Mouse (Mus musculus): ENCODE results near the gene Gcdh. TPM values are rescaled to one million over a fixed set of nuclear protein-coding genes. Genes with fewer than 3 reads are reported as not detected.

Gcdh gene
- polyA plus RNA-seq, 1 experiment from 2014 or later, result 33.1 TPM

GRCm38 (mm10) chr8:84889141-84889540 lies 4.6 kb downstream of the Gcdh start:
- Histone ChIP-seq H3K9ac (no peak overlapping the region), H3K27me3 (no peaks in the 10 kb centered on the region), H3K4me3 (no peak overlapping the region), H3K9me3 (no peaks in the 10 kb centered on the region), H3K36me3 (peaks cover 56% of the 10 kb centered on the region), H3K27ac (no peak overlapping the region), H3K4me1 (replicated peaks) (peaks cover 16% of the 10 kb centered on the region), H3K4me2 (no peak overlapping the region)
- 93% methylated on average over 1 of the region's 1 CpGs for WGBS
- no peak for ATAC-seq (ENCODE audit: low FRiP score)

- 99% methylated on average over 3 of the region's 3 CpGs for WGBS
- no peaks in the 10 kb centered on the region for H3K9me3 ChIP-seq
- peaks cover 56% of the 10 kb centered on the region for H3K36me3 ChIP-seq
- no peak overlapping the region for H3K27ac ChIP-seq
- no peak overlapping the region for H3K4me2 ChIP-seq
- peaks cover 12% of the 10 kb centered on the region for H3K4me1 ChIP-seq (replicated peaks)
- H3K4me3 ChIP-seq, result no peak overlapping the region
- H3K27me3 ChIP-seq, result no peaks in the 10 kb centered on the region
- ATAC-seq (ENCODE audit: low FRiP score), result no peak
- H3K9ac ChIP-seq, result no peak overlapping the region
These were observed 5.4 kb downstream of the Gcdh start for GRCm38 (mm10) chr8:84888280-84888679.

DNA sequence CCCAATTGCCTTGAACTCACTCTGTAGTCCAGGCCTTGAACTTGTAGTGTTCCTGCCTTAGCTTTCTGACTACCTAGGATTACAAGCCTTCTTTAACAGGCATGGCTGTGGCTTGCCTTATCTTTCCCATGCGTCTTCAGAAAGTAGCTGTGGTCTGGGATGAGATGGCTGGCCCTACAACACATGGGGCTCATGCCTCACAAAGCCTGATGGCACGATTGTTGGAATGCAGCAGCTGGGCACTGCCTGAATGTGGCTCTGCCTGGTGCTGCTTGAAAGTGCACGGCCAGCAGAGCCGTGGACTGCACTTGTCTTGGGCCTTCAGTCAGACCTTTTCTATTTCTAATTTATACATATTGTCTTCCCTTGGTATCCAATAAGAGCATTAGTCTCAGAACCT lies 9.0 kb downstream of the Gcdh start:
- WGBS, result 90% methylated on average over 4 of the region's 4 CpGs
- Histone ChIP-seq H3K4me1 (replicated peaks) (no peaks in the 10 kb centered on the region), H3K27ac (no peak overlapping the region), H3K9me3 (no peaks in the 10 kb centered on the region), H3K27me3 (no peaks in the 10 kb centered on the region), H3K4me2 (no peak overlapping the region), H3K4me3 (no peak overlapping the region), H3K36me3 (peaks cover 45% of the 10 kb centered on the region), H3K9ac (no peak overlapping the region)
- no peak for ATAC-seq (ENCODE audit: low FRiP score)

GRCm38 (mm10) chr8:84878915-84879314 lies 14.8 kb downstream of the Gcdh start:
- ATAC-seq (ENCODE audit: low FRiP score), result no peak
- peaks cover 6% of the 10 kb centered on the region; the same call in 1 of the 2 replicates for H3K4me1 ChIP-seq (replicated peaks)
- no peak overlapping the region for H3K27ac ChIP-seq
- H3K9ac ChIP-seq, result no peak overlapping the region
- H3K4me3 ChIP-seq, result no peak overlapping the region
- H3K4me2 ChIP-seq, result no peak overlapping the region
- H3K27me3 ChIP-seq, result no peaks in the 10 kb centered on the region
- no peaks in the 10 kb centered on the region for H3K9me3 ChIP-seq
- 86% methylated on average over 1 of the region's 1 CpGs for WGBS
- H3K36me3 ChIP-seq, result no peaks in the 10 kb centered on the region

- H3K27ac ChIP-seq, result peak overlapping the region; percentile 35; the same call in 1 of the 2 replicates
- ATAC-seq (ENCODE audit: low FRiP score), result peak; percentile 10; the same call in 1 of the 2 replicates
- H3K27me3 ChIP-seq, result peaks cover 7% of the 10 kb centered on the region
- 78% methylated on average over 3 of the region's 3 CpGs for WGBS
- no peaks in the 10 kb centered on the region for H3K9me3 ChIP-seq
- H3K9ac ChIP-seq, result peak overlapping the region; percentile 19; the same call in 1 of the 2 replicates
- H3K4me3 ChIP-seq, result no peak overlapping the region
- peaks cover 12% of the 10 kb centered on the region for H3K4me1 ChIP-seq (replicated peaks)
- H3K36me3 ChIP-seq, result no peaks in the 10 kb centered on the region
- no peak overlapping the region for H3K4me2 ChIP-seq
These were observed 16.3 kb downstream of the Gcdh start for GRCm38 (mm10) chr8:84877297-84878035.

DNA sequence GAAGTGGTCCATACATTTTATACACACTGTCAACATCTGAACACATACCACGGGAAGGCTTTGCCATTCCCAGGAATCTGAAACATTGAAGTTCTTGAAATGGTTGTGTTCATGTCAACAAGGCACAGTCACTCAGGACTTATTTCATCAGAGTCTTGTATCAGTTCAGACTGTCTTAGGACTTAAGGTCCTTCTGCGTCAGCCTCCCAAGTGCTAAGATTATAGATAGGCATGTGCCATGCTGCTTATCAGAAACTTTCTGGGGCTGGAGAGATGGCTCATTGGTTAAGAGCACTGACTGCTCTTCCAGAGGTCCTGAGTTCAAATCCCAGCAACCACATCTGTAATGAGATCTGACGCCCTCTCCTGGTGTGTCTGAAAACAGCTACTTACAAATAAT lies 19.4 kb downstream of the Gcdh start:
- Histone ChIP-seq H3K9ac (no peak overlapping the region), H3K4me3 (no peak overlapping the region), H3K27ac (no peak overlapping the region), H3K4me2 (no peak overlapping the region), H3K9me3 (no peaks in the 10 kb centered on the region), H3K4me1 (replicated peaks) (peaks cover 20% of the 10 kb centered on the region), H3K27me3 (peaks cover 14% of the 10 kb centered on the region), H3K36me3 (peaks cover 5% of the 10 kb centered on the region)
- no peak for ATAC-seq (ENCODE audit: low FRiP score)
- 92% methylated on average over 3 of the region's 3 CpGs for whole genome bisulfite sequencing

- peaks cover 14% of the 10 kb centered on the region for H3K27me3 ChIP-seq
- H3K9ac ChIP-seq, result no peak overlapping the region
- H3K27ac ChIP-seq, result no peak overlapping the region
- peaks cover 20% of the 10 kb centered on the region for H3K4me1 ChIP-seq (replicated peaks)
- H3K36me3 ChIP-seq, result peaks cover 18% of the 10 kb centered on the region
- ATAC-seq (ENCODE audit: low FRiP score), result no peak
- WGBS, result 72% methylated on average over 4 of the region's 4 CpGs
- H3K9me3 ChIP-seq, result no peaks in the 10 kb centered on the region
- peak overlapping the region; percentile 42; the same call in 1 of the 2 replicates for H3K4me3 ChIP-seq
- H3K4me2 ChIP-seq, result peak overlapping the region; percentile 73; the same call in 1 of the 2 replicates
These were observed 20.7 kb downstream of the Gcdh start for GRCm38 (mm10) chr8:84873016-84873415.

DNA sequence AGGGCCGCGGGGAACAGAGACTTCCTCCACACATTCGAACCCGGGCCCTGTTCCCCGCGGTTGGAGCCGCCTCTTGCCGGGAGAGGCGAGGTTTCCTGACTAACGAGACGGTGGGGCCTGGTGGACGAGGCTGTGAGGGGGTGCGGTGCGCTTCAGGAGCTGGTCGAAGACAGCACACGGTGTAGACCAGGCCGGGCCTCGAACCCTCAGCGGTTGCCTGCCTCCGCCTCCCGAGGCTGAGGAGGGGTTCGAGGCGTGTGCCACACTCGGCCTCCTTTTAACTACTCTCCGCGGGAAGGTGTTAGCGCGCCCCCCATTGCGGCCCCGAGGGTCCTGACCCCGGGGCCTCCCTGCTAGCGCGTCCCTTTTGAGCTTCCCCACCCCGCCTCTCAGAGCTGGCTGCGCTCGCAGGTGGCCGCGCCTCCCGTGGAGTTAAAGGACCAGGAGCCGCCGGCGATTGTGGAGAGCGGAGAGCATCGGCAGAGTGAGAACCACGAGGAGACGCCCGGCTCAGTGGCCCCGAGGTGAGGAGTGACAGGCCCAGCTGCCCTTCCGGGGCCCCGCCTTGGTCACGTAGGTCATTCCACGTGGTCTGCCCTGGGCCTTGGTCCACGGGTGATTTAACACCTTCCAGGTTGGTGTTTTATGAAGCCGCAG lies 21.3 kb downstream of the Gcdh start:
- H3K9ac ChIP-seq, result peak overlapping the region; percentile 66
- WGBS, result 2% methylated on average over 54 of the region's 54 CpGs
- ATAC-seq (ENCODE audit: low FRiP score), result peak; percentile 60
- peaks cover 15% of the 10 kb centered on the region for H3K4me1 ChIP-seq (replicated peaks)
- H3K4me3 ChIP-seq, result peak overlapping the region; percentile 42
- peaks cover 14% of the 10 kb centered on the region for H3K27me3 ChIP-seq
- H3K27ac ChIP-seq, result no peak overlapping the region
- H3K9me3 ChIP-seq, result no peaks in the 10 kb centered on the region
- H3K36me3 ChIP-seq, result peaks cover 24% of the 10 kb centered on the region
- H3K4me2 ChIP-seq, result peak overlapping the region; percentile 73

DNA sequence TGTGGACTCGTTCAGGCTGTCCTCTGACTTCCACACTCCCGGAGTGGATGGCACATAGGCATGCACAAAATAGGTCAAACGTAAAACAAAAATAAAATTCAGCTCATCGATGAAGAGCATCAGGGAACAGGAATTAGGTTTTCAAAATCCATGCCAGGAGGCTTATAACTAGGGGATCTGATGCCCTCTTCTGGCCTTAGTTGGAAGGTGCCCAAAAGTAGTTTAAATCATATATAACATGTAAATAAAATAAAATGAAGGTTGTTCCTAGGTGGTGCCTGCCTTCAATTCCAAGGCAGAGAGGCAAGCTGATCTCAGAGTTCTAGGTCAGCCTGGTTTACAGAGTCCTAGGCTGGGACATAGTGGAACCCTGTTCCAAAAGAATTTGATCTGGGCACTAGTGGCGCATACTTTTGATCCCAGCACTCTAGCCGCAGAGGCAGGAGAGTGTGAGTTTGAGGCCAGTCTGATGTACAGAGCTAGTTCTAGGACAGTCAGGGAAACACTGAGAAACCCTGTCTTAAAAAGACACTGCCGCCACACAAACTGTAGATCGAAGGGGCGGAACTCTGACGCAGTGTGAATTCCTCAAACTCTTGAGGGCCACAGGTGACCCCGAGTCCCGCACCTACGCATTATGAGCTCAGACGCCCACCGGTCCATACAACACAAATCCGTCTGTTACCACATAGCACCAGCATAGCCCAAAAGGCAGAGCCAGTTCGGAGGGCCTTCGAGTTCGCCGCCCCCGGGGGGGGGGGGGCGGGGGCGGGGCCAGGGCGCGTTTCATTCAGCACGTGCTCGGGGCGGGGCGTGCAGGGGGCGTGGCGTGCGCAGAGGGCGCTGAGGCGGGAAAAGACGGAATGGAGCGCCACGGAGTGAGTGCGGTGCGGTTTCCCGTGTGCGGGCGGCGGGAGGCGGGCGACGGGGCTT lies 22.1 kb downstream of the Gcdh start, which contains the start of gene Syce2:
Gene Syce2, plus strand, starts transcription at position 736 of the 933 bp plus-strand sequence.
- Histone ChIP-seq H3K27ac (no peak within 1 kb of the TSS), H3K9me3 (no peaks in the 10 kb centered on the region), H3K9ac (peak within 1 kb of the TSS; percentile 66), H3K4me3 (peak within 1 kb of the TSS; percentile 42), H3K36me3 (peaks cover 32% of the 10 kb centered on the region), H3K4me1 (replicated peaks) (peaks cover 14% of the 10 kb centered on the region), H3K27me3 (peaks cover 14% of the 10 kb centered on the region), H3K4me2 (peak within 1 kb of the TSS; percentile 73)
- ATAC-seq (ENCODE audit: low FRiP score), result peak; percentile 66
- 18% methylated on average over 46 of the region's 46 CpGs for WGBS

- Histone ChIP-seq H3K36me3 (peaks cover 29% of the 10 kb centered on the region), H3K4me3 (peak within 1 kb of the TSS; percentile 84), H3K9ac (peak within 1 kb of the TSS; percentile 82), H3K27ac (peak within 1 kb of the TSS; percentile 85), H3K4me1 (replicated peaks) (peaks cover 17% of the 10 kb centered on the region), H3K4me2 (peak within 1 kb of the TSS; percentile 81), H3K9me3 (no peaks in the 10 kb centered on the region), H3K27me3 (no peaks in the 10 kb centered on the region)
- ATAC-seq (ENCODE audit: low FRiP score), result peak; percentile 92
- under 1% methylated on average over 39 of the region's 39 CpGs for whole genome bisulfite sequencing
These were observed 36.8 kb downstream of the Gcdh start, which contains the start of gene Farsa for GRCm38 (mm10) chr8:84856864-84857441. Gene Farsa (plus strand): TSS chr8:84856989.

DNA sequence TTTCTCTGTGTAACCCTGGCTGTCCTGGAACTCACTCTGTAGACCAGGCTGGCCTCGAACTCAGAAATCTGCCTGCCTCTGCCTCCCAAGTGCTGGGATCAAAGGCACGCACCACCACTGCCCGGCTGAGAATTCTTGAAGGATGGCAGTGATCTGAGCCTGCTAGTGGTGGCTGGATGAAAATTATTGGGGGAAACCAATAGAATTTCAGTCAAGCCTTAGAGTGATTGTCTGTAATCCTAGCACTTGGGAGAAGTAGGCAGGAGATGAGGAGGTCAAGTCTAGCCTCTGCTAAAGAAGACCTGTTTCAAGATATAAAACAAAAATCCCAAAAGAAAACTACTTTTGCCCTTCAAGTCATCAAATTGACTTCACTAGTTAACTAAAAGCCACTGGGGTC lies 37.3 kb downstream of the Gcdh start:
- peak; percentile 41 for ATAC-seq (ENCODE audit: low FRiP score)
- no peaks in the 10 kb centered on the region for H3K9me3 ChIP-seq
- peak overlapping the region; percentile 84 for H3K4me3 ChIP-seq
- 93% methylated on average over 3 of the region's 3 CpGs for WGBS
- H3K4me1 ChIP-seq (replicated peaks), result peaks cover 17% of the 10 kb centered on the region
- peaks cover 24% of the 10 kb centered on the region for H3K36me3 ChIP-seq
- no peak overlapping the region; the same call in 1 of the 2 replicates for H3K27ac ChIP-seq
- H3K27me3 ChIP-seq, result no peaks in the 10 kb centered on the region
- no peak overlapping the region for H3K9ac ChIP-seq
- no peak overlapping the region for H3K4me2 ChIP-seq

All from hindbrain, embryonic 13.5 days (tissue).